Mouse (Mus musculus): Measurements from ENCODE around the gene Kcnn3.

Gene Kcnn3

DNA sequence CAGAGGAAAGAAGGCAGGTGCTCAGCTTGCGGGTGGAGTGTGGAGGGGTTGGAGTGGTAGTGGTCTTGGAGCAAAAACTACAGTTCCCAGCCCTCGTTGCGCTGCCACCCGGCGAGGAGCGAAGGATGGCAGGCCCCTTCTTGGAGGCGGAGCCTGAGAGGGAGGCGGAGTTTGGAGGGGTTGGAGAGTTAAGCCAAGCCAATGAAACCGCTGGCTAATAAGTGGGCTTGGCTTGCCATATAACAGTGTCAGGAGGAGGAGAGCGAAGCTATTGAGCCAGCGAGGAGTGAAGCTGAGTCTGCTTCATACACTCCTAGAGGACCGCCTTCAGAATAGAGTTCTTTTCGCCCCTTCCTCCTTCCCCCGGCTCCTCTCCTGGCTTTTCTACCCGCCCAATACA is at the start of gene Kcnn3:
Gene Kcnn3 (plus strand): TSS at position 271 of the 400 bp plus-strand sequence.
- in situ Hi-C loops (cut with MboI; ENCODE audit: unreplicated experiment in 2 of 2), result loop anchor here (10.0 to 25.0 kb wide), 2 partner anchors 242 to 245 kb away; partner anchors contain the start of genes Chrnb2 (in 2 of the 2) and Ube2q1 (in 1 of the 2)

DNA sequence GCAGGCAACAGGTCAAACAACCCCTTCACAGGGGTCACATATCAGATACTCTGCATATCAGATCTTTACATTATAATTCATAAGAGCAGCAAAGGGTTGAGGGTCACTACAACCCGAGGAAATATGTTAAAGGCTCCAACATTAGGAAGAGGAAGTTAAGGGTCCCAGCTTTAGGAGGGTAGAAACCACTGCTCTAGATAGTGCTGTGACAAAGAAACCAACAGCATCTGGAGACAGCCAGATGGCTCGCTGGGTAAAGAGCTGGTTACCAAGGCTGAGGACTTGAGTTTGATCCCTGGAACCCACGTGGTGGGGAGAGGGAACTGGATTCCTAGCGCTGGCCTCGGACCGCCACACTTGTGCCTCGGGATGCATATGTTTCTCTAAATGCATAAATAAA is 47.7 kb upstream of the Kcnn3 start:
- in situ Hi-C loops (cut with MboI; ENCODE audit: unreplicated experiment in 2 of 2), result no loop called here

DNA sequence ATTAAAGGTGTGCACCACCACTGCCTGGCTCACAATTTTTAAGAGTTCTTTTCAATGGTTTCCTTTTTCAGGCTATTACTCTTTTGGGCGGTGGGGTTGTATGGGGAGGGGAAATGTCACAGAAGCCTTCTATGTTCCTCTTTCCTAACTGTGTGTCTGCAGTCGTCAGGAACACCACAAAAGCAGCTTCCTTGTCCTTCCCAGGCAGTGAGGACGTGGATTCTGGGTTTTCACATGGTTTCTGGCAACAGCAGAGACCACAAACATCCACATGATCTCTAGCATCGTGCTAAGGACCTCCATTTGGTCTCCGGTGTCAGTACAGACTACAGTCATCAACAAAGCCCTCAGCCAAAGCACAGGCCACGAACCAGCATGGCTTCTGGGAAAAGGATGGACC is 46.1 kb upstream of the Kcnn3 start:
- in situ Hi-C loops (cut with MboI; ENCODE audit: unreplicated experiment in 2 of 2), result no loop called here

DNA sequence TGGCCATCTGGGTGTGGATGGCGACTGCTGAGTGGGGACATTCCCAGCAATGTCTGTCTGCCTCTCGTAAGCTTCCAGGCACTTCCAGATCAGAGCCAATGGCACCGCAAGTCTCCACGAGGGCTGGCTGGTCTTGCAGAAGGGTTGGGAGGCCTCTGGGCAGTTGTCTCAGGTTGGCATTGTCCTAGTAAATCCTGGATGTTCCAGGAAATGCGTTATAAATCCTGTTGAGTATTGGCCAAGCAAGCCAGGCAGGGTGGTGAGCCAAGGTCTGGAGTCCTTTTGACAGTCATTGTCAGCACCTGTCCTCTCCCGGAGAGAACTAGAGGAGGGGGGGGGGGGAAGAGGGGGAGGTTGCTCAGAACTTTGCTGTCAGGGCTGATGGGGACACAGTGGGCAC is 40.9 kb upstream of the Kcnn3 start:
- in situ Hi-C loops (cut with MboI; ENCODE audit: unreplicated experiment in 2 of 2), result loop anchor here in 1 of 2 experiments (25.0 kb wide), 1 partner anchor 383 kb away; no protein-coding TSS in a partner anchor

DNA sequence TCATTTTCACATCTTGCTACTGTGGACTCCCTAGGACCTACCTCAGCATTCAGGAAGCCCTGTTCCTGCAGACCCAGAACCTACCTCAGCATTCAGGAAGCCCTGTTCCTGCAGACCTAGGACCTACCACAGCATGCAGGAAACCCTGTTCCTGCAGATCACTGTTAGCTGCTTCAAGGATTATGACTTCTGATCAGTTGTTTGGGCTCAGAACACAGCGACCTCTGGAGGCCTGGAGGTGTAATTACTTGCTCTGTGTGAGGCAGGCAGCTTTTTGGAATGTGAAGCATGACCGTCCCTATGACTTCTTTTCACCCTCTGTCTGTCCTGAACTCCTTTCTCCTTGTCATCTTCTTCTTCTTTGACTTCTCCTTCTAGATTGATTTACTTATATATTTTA is 38.5 kb upstream of the Kcnn3 start:
- in situ Hi-C loops (cut with MboI; ENCODE audit: unreplicated experiment in 2 of 2), result loop anchor here (5.0 to 25.0 kb wide), 6 partner anchors 34 to 381 kb away; partner anchors contain the start of genes Efna4 (in 1 of the 2), Krtcap2 (in 1 of the 2) and Trim46 (in 1 of the 2)

DNA sequence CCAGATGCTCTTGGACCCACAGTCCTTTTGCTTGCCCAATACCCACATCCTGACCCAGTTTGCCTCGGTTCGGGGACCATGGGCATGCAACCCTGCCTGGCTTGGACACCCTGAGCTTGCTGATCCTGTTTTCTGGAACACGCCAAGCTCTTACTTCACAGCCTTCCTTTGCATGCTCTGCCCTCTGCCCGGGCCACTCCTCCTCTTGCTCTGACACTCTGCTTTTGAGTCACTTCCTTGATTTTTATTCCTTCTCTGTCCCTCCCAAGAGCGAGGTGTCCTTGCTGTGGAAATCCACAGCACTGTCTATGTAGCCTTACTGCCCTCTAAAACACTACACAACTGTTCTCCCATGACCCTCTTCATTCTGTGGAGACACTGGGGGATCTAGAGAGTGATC is 37.7 kb upstream of the Kcnn3 start:
- in situ Hi-C loops (cut with MboI; ENCODE audit: unreplicated experiment in 2 of 2), result loop anchor here (5.0 to 25.0 kb wide), 6 partner anchors 35 to 380 kb away; partner anchors contain the start of genes Efna4 (in 1 of the 2), Krtcap2 (in 1 of the 2) and Trim46 (in 1 of the 2)

DNA sequence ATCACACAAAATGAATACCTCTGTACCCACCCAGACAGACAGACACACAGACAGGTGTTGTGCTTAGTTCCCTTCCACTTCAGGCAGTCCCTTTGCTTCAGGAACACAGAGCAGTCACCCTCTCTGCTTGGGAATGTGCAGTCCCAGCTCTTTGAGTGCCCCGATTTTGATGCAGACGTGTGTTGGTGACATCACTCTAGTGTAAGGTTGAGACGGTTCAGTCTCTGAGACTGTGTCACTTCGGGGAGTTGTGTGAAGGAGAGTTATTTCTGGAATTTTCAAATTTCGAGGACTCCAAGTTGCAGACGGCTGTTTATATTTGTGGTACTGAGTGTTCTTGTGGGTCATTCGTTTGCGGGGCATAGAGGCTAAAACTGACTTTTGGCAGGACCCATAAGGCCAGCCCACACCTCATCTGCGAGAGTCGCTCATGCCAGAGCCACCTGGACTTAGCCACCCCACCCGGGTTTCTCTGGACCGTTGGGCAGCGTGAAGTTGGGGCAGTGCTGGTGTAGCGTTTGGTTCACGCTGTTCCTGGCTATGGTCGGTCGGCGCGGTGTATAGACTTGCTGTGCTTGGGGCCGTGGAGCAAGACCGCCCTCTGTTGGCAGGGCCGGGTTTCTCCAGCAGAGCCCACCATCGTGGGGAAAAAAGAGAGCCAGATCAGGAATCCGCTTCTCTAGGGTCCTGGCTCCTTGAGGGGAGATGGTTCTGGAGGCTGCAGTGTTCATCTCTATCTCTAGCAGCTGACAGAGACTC is 35.0 kb upstream of the Kcnn3 start:
- in situ Hi-C loops (cut with MboI; ENCODE audit: unreplicated experiment in 2 of 2), result loop anchor here (5.0 to 25.0 kb wide), 6 partner anchors 38 to 377 kb away; partner anchors contain the start of genes Efna4 (in 1 of the 2), Krtcap2 (in 1 of the 2) and Trim46 (in 1 of the 2)

DNA sequence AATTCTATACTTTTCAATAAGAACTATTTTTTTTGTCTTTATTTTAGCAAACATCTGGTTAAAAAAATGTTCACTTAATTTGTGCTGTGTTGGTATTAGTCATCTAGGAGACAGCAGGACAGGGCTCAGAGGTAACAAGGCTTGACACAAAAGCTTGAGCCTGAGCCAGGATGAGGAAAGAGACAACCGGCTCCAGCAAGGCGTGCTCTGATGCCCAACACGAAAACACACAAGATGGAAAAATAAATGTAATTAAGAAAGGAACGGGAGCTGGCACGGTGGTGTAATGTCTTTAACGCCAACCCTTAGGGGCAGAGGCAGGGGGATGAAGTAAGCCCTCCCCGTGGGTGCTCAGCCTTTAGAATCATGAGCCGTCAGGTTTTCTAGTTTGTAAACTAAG is 33.9 kb upstream of the Kcnn3 start:
- in situ Hi-C loops (cut with MboI; ENCODE audit: unreplicated experiment in 2 of 2), result loop anchor here (10.0 to 25.0 kb wide), 3 partner anchors 111 to 376 kb away; partner anchors contain the start of genes Krtcap2 (in 1 of the 2) and Trim46 (in 1 of the 2)

DNA sequence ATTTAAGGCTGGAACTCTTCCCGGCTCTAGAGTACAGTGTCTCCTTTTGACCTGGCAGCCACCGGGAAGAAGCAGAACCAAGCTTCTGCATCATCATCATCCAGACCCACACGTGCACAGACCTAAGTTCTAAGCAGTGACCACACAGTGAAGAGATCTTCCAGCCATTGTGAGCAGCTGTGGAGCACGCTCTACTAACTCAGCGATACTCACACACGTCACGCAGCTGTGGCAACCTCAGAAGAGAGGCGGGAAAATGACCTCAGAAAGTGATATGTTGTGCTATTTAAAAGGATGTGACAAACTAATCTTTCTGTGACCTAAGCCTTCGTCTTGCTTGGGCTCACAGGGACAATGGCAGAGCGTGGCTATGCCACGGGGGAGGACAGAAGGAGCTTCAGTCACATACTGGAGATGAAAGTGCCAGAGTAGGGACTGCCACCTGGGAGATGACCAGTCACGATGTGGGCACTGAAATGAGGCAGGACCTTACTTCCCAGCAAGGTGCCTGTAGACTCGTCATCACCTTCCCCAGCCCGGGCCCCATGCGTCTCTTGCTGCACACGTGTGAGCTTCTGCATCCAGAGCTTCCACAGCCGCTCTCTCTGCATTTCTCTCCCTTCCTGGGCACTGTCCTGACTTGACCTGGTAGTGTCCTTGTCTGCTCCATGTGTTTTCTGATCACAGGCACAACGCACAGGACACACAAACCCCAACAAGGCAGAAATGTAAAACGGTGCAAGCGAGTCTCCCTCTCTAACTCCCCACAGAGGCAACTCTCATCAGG is 32.9 kb upstream of the Kcnn3 start:
- in situ Hi-C loops (cut with MboI; ENCODE audit: unreplicated experiment in 2 of 2), result loop anchor here (10.0 to 25.0 kb wide), 3 partner anchors 112 to 375 kb away; partner anchors contain the start of genes Krtcap2 (in 1 of the 2) and Trim46 (in 1 of the 2)

DNA sequence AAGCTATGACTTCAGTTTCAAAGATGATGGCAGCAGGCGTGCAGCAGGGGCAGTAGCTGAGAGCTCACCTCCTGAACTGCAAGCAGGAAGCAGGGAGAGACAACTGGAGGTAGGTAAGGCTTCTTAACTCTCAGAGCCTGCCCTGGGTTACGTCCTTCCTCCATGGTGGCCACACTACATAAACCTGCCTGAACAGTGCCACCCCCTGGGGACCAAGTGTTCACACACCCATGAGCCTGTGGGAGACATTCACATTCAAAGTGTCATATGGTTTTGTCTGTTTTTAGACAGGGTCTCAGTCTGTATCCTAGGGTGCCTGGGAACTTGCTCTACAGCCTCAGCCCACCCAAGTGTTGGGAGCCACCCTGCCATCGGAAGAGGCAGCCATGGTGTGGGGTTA is 29.2 kb upstream of the Kcnn3 start:
- in situ Hi-C loops (cut with MboI; ENCODE audit: unreplicated experiment in 2 of 2), result loop anchor here in 1 of 2 experiments (25.0 kb wide), 1 partner anchor 372 kb away; no protein-coding TSS in a partner anchor

DNA sequence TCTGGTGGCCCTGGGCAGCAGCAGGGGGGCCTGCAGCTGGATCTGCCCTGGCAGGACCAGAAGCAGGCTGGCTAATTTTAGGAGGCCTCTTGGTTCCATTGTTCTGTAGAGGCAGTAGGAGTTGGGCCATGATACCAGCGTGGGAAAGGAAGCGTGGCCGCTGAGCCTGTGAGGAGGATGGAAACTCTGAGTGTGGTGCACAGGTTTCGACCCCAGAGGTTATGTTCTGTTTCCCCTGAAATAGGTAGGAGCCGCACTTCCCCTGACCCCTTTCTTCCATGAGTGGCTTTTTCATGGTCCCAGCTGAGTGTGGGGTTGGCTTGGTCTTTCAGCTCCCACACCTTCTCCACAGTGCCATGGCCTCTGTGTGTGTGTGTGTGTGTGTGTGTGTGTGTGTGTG is 28.4 kb upstream of the Kcnn3 start:
- in situ Hi-C loops (cut with MboI; ENCODE audit: unreplicated experiment in 2 of 2), result loop anchor here in 1 of 2 experiments (25.0 kb wide), 1 partner anchor 371 kb away; no protein-coding TSS in a partner anchor

DNA sequence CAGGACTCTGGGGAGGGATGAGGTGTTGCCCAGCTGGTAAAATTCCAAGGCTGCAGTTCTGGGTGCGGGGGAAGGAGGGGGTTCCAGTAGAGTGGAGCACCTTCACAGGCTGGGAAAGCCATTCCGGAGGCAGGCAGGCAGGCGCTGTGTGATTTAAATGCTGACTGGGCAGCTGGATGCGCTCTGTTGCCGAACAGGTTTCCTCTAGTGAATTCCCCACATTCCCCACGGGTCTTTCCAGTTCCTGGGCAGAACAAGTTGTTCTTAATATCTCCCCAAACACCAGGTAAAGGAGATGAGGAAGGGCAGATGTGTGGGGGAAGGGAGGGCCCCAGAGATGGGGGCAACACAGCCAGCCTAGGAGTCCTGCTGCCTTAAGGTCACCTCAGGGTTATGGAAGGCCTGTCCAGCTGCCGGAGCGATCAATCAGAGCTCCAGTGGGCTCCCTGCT is 27.2 kb upstream of the Kcnn3 start:
- in situ Hi-C loops (cut with MboI; ENCODE audit: unreplicated experiment in 2 of 2), result loop anchor here in 1 of 2 experiments (25.0 kb wide), 1 partner anchor 370 kb away; no protein-coding TSS in a partner anchor

DNA sequence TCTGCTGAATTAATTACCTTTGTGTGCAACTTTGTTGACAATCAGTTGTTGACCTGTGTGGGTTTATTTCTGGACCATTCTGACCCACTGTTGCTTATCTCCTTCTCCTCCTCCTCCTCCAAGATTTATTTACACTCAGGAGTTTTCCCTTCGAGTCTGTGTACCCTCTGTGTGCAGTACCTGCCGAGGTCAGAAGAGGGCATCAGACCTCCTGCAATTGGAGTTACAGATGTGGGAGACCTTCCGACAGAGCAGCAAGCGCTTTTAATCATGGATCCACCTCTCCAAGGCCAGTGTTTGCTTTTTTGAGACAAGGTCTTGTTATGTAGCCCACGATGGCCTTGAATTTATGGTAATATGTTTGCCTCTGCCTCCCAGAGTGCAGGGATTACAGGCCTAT is 25.3 kb upstream of the Kcnn3 start:
- in situ Hi-C loops (cut with MboI; ENCODE audit: unreplicated experiment in 2 of 2), result loop anchor here in 1 of 2 experiments (25.0 kb wide), 1 partner anchor 368 kb away; no protein-coding TSS in a partner anchor

DNA sequence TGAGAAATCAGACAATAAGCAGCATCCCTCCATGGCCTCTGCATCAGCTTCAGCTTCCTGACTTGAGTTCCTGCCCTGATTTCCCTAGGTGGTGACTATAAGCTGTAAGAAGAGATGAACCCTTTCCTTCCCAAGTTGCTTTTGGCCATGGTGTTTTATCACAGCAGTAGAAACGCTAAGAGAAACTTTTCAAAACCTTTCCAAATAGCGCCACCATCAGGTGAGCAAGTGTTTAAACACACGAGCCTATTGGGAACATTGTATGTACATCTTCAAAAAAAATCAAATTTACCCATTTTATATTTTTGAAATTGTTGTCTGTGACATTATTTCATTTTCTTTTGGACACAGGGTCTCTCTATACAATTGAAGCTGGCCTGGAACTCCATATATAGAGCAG is 23.6 kb upstream of the Kcnn3 start:
- in situ Hi-C loops (cut with MboI; ENCODE audit: unreplicated experiment in 2 of 2), result loop anchor here in 1 of 2 experiments (25.0 kb wide), 1 partner anchor 366 kb away; no protein-coding TSS in a partner anchor

DNA sequence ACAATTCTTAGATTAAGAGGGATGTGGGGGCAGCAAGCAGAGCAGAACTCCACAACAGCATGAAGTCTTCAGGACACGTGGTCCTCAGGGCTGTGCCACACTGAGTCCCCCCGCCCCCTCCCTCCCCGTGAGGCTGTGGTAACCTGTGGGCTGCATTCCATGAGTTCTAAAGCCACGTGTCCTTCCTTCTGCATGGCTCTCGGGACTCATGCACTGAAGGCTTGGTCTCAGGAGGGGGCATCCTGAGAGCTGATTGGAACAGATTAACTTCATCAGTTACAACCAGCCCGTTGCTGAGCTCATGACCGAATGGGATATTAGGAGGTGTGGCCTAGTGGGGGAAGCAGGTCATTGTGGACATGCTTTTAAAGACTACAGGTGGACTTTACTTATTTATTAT is 20.3 kb upstream of the Kcnn3 start:
- in situ Hi-C loops (cut with MboI; ENCODE audit: unreplicated experiment in 2 of 2), result loop anchor here (10.0 to 25.0 kb wide), 3 partner anchors 263 to 363 kb away; partner anchors contain the start of genes Chrnb2 (in 1 of the 2) and Ube2q1 (in 1 of the 2)

DNA sequence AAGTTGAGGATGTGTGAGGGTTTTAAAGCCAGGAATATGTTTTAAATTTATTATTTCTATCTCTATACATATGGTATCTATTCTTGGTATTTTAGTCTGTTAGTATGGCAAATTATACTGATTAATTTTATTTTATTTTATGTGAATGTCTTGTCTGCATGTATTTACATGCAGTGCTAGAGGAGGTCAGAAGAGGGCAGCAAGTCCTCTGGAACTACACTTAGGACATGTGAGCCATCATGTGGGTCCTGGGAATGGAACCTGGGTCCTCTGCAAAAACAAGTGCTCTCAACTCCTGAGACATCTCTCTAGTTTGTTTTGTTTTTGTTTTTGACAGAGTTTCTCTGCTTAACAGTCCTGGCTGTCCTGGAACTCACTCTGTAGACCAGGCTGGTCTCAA is 18.5 kb upstream of the Kcnn3 start:
- in situ Hi-C loops (cut with MboI; ENCODE audit: unreplicated experiment in 2 of 2), result loop anchor here in 1 of 2 experiments (10.0 to 25.0 kb wide), 2 partner anchors 261 to 353 kb away; partner anchors contain the start of genes Chrnb2 and Ube2q1

DNA sequence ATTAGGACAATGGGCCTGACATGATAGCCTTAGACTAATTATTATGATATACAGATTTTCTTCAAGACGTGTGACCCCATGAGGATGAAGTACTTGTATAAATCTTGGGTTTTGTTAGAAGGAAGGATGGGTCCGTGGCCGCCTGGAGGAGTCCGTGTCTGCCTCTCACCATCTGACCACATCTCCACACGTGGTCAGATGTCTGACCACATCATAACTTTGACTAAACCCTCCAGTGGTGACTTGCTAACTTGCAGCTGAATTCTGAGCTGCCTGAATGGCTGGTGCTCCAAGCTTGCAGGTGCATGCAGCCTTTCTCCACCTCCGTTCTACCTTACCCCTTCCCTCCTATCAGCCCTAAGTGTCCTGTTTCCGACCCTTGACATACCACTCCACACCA is 17.4 kb upstream of the Kcnn3 start:
- in situ Hi-C loops (cut with MboI; ENCODE audit: unreplicated experiment in 2 of 2), result loop anchor here in 1 of 2 experiments (10.0 to 25.0 kb wide), 2 partner anchors 260 to 352 kb away; partner anchors contain the start of genes Chrnb2 and Ube2q1

DNA sequence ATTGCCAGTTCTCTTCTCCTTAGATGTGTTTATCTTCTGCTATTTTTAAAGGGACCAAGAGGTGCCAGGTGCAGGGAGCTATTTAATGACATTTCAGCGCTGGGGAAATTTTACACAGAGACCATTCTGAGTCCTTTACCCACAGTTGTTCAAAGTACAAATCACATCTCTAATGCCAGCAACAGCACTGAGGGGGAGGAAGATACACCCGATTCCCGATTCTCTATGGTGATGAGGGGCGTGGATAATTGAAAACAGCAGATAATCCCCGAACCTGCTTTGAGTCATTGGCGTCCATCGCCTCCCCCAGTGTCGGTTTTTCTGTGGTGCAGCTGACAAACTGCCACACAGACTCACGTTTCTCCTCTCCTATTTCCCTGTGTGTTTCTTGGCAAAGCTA is 11.9 kb upstream of the Kcnn3 start:
- in situ Hi-C loops (cut with MboI; ENCODE audit: unreplicated experiment in 2 of 2), result loop anchor here in 1 of 2 experiments (10.0 to 25.0 kb wide), 2 partner anchors 254 to 347 kb away; partner anchors contain the start of genes Chrnb2 and Ube2q1

DNA sequence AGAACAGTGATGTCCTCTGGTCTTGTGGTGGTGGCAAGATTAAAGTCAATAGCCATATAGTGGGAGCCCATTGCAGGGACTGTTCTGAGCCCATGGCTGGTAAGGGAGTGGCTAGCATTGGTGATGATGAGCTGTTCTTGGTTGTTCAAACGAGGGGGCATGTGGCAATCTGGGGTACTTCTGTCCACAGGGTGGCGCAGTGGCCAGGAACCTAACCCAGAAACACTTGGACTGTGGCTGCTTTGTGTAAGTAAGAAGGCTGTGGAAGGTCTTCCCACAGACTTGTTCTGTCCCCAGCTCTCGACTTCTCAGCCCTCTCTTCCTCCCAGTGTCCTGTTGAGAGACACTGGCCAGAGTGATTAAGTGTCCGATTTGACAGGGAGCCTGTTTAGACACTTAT is 9.0 kb upstream of the Kcnn3 start:
- in situ Hi-C loops (cut with MboI; ENCODE audit: unreplicated experiment in 2 of 2), result loop anchor here (10.0 to 25.0 kb wide), 2 partner anchors 251 to 254 kb away; partner anchors contain the start of genes Chrnb2 (in 2 of the 2) and Ube2q1 (in 1 of the 2)

DNA sequence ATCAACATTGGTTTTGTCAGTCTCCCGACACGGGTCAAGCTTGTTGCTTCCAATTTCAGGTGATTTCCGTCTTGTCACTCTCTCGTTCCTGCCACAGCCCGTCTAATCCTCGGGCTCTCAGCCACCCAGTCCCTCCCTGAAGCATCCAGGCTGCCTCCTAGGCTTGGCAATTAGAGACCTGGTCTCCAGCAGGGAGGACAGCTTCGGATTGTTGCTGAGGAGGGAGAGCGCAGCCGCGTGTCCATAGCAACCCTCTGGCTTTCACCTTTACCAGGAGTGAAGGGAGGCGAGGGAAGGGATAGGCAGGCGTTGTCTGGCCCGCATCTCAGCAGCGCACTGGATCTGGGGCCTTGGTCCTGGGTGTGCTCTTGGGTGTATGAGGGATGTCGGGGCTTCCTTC is 8.6 kb upstream of the Kcnn3 start:
- in situ Hi-C loops (cut with MboI; ENCODE audit: unreplicated experiment in 2 of 2), result loop anchor here (10.0 to 25.0 kb wide), 2 partner anchors 251 to 253 kb away; partner anchors contain the start of genes Chrnb2 (in 2 of the 2) and Ube2q1 (in 1 of the 2)
